Mouse (Mus musculus) left cerebral cortex, postnatal 4 days (tissue): ENCODE results near the gene Zdhhc4. TPM values are rescaled to one million over a fixed set of nuclear protein-coding genes. Genes with fewer than 3 reads are reported as not detected.

Experiments
- DNase-seq: peaks from one replicate; pipeline ENCODE4 v3.0.0-alpha.2; 2022
- intact Hi-C: fragments of 180-260 bp; cut with DNase I; formaldehyde crosslinking; loops from one replicate; pipeline ENCODE4 v1.15.1; 2025
- total RNA-seq, 2 experiments: library from RNA; stranded (reverse); gene quantifications; 2 replicates each; pipeline ENCODE4 v1.2.3; 2021

Gene Zdhhc4
- total RNA-seq = 10 to 100 TPM; 37.9 to 44.8 TPM

DNA sequence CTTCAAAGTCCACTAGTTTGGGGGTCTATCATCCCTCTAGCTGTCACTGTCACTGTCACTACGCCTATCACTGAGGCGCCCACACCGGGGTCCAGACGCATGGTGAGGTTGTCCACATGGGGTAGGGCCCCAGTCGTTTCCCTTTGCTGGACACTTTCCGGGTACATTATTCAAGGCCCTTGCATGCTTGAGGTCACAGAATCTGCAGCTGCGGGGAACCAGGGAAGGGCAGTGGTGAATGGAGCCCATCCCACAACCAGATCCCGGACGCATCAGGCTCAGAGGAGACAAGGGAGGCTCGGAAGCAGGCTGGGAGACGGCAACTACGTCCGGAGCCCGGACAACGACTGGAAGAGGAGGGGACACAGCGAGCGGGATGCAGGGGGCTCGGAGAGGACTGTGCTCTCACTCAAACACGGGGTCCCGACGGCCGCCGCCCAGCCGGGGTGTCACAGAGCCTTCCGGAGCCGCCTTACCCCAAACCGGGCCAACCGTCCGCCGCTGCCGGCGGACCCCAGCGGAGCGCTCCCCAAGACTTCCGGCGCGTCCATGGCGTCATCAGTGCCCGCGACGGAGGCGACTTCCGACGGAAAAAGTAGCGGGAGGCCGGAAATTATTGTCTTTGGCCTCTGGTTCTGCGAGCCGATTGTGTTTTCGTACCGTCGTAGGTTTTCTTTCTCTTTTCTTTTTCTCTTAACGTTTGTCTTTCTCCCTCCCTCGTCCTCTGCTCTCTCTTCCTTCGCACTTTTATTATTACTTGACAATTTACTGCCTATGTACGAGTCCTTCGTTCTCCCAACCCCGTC, at the start of gene Zdhhc4:
Zdhhc4 (minus strand) TSS at position 567 of the 806 bp plus-strand sequence.
- intact Hi-C loops = no loop called here
- DNase-seq = peak; percentile 92

DNA sequence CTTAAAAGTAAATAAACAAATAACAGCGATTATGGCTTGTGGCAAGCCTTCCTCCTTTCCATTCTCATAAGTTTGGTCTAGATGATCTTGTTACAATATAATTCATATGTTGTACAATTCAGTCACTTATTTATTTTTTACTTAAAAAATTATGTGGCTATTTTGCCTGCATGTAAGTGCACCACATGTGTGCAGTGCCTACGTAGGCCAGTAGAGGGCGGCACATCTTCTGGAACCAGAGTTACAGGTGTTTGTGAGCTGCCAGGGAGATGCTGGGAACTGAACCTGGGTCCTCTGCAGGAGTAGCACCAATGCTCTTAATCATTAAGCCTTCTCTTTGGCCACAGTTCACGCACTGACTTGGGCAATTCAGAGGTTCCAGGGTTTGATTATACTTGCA, 47.1 kb upstream of the Zdhhc4 start:
- DNase-seq = no peak
- intact Hi-C loops = no loop called here

DNA sequence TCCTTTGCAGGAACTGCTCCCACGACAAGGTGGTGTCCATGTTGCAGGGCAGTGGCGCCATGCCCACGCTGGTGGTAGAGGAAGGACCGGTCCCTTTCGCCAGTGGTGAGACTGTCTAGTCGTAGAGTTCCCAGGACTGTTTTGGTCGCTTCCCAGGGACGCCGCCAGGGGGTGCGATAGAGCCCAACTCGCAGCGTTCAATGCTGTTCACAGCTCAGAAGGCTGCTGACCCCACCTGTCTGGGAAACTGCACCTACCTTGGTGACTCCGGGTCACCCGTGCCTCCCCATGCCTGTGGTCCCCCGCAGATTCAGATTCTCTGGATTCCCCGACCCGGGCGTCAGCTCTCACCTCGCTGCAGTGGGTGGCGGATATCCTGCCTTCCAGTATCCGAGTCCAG, 46.2 kb upstream of the Zdhhc4 start:
- DNase-seq = peak; percentile 74
- intact Hi-C loops = no loop called here

DNA sequence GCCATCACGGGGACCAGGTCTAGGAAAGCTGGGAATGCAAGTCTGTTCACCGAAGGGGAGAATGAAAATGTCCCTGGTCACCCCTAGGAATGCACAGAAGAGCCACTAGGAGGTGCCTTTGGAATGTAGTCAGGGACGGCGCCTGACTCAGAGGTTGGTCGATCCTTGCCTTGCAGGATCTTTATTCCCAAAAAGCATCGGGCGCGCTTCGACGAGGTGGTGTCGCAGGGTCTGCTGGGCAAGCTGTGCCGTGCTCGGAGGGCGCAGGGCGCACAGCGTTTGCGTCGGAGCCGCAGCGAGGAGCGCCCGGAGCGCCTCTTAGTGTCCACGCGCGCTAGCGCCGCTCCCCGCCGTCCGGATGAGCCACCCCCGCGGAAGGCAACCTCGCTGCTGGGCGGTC, 43.8 kb upstream of the Zdhhc4 start:
- DNase-seq = no peak
- intact Hi-C loops = no loop called here

DNA sequence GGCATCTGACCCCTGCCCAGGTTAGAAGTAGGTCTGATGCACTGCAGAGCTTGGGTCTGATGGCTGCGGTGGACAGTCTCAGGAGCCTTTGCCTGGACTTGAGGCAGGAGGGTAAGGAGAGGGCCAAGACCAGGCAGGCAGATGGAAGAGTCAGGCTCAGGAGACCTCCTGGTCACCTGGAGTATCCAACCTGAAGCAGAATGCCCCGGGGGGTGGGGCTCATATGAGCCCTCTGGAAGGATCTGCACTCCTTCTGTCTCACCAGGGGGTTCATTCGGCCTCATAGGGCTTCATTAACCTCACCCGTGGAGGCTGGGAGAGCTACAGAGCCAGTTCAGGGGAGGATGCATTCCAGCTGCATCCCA, 42.1 kb upstream of the Zdhhc4 start:
- DNase-seq = no peak
- intact Hi-C loops = no loop called here

DNA sequence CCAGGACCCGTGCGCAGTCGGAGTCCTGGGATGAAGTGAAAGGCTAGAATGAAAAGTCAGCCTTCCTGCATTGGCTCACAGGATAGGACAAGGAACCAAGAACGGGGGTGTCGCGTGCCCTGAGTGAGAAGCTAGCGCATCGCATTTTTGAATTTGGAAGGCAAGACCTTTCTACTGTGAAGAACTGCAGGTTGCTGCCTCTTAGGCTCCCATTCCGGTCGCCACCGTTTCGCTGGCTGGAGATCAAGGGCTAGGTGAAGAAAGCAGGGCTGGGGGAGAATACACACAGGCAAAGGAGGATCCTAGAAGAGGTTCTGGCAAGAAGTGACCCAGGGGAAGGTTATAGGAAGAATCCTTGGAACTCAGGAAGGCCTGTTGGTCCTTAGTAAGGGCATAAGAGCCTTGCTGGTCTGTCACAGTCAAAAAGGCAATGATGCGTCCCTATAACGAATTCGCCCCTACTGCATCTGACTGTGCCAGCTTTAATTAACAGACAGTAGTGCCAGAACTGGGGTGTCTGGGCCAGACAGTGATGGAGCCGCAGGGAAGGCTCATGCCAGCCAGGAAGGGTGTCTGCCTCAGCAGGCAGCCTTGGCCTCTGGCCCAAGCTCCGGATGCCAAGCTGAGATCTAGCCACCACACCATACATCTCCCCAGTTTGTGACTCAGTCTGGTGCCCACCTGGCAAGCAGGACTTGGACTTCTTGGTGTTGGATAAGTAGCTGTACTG, 41.5 kb upstream of the Zdhhc4 start:
- intact Hi-C loops = no loop called here

DNA sequence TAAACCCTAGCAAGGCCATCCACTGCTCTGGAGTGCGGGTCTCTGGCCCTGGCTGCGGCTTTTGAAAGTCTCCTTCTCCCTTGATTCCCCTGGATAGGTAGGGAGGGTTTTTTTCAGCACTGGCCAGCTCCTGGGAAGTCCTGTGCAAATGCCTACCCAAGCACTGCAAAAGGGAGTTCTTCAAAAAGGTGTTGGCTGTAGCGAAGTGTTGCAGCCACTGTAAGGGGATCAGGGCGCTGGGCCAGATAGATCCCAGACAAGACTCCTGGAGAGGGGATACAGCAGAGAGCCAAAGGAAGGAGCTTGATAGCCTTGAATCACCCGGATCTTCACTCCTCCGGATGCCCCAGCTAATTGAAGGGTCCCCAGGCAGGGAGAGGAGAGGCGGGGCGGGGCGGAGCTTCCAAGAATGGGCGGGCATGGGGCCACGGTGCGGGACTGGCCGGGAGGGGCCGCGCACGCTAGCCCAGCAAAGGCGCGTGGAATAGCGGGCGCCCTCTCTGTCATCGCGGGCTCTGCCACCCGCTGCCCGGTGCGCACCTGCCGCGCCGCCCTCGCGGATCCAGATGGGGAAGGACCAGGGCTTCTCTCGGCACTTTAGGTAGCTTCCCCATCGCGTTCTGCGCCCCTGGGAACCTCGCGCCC, 40.7 kb upstream of the Zdhhc4 start:
- DNase-seq = peak; percentile 70
- intact Hi-C loops = no loop called here

More for the DNA sequence above, 41.5 kb upstream of the Zdhhc4 start:
- DNase-seq = peak; percentile 84

DNA sequence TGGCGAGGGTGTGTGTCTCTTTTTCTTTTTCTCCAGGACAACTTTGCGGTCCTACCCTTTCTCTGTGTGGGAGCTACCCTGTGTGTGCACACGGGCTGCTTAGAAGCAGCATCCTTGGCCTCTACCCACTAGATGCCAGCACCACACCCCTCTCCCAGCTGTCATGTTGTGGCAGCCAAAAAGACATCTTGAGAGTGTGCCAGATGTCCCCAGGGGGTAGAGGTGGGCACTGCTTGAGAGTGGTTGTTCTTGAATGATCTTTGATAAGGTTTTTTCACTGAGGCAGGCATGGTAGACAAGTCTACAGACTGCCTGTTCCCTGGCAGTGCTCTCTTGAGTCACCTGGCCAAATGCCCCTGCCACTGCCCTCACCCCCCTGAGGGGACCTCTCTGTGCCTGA, 38.9 kb upstream of the Zdhhc4 start:
- intact Hi-C loops = no loop called here
- DNase-seq = peak; percentile 89

DNA sequence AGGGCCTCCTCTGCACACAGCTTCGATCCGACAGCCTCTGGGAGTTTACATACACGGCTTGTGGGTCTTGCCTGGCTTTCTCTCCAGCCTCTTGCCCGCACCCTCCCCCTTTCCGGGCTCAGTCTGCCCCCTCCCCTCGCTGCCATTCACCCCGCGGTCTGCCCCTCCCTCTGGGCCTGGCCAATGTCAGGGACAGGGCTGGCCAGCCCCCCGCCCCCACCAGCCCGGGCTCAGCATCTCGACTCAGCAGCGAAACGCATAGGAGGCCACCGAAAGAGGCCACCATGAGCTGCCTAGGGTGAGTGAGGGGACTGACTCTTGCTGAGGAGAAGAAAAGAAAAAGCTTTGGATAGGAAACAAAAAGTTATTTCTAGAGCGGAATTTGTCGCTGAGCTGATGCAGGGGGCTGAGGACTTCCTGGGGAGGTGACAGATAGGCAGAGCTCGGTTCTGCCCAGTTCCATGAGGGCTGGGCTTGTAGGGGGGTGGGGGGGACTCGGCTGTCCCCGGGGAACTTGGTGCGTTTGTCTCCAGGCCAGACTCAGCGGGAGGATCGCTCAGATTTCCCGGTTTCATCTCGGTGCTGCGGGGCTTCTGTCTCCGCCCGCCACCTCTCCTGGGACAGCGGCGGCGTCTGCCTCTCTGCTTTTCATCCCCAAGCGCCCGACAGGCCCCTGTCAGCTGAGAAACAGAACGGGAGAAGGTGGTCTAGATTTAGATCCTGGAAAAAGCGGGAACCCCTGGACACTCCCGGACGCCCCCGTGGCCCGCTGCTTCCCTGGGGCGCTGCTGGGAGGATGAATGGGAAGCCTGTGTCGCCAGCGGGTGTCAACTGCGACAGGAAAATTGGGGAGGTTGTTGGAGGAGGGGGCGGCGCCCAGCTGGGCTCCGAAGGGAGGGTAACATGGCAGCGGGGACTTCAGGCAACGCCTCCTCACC, 34.9 kb upstream of the Zdhhc4 start:
- peak; percentile 90 for DNase-seq
- intact Hi-C loops = no loop called here

DNA sequence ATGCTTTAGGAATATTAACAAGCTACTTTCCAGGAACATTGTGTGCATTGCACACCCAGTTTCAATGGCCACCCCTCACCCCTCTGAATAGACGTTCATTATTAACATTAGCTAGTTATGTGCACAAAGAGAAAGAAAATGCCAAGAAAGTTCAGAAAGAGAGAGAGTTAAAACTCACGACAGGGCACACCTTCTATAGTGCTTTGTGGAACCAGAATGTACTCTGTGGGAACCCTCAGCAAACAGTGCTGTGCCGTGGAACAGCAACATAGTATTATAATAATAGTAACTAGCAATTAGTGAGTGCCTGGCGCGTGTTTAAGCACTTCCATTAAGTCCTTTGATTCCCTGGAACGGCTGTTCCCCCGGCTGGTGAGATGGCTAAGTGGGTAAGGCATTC, 32.4 kb upstream of the Zdhhc4 start:
- intact Hi-C loops = no loop called here
- no peak for DNase-seq

DNA sequence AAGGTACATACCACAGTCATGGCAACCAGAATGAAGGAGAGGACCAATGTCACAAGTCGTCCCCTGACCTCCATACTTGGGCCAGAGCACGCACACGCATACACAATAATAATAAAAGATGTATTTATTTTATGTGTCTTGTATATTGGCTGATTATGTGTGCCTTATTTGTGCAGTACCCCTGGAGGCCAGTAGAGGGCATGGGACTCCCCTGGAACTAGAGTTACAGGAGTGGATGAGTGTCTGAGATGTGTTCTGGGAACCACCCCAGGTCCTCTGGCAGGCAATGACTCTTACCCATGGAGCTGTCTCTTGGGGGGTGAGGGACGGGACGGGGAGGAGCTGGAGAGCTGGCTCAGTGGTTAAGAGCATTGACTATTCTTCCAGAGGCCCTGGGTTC, 30.9 kb upstream of the Zdhhc4 start:
- DNase-seq = peak; percentile 45
- intact Hi-C loops = no loop called here

DNA sequence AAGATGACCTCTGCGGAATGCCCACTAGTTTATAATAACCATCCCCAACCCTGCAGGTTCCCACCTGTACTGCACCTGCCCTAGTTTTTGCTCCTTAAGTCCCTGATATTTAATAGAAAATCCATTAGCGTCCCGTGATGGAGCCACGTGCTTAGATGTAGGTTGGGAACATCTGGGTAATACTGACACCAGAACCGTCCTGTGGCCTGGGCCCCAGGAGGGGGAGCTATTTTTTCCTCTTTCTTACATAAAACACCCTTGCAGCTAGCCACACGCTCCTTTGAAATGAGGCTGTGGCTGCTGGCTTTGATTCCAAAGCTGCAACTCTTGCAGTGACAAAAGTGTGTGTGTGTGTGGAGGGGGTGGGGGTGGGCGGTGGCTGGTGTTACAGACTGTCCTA, 30.2 kb upstream of the Zdhhc4 start:
- intact Hi-C loops = no loop called here
- no peak for DNase-seq

DNA sequence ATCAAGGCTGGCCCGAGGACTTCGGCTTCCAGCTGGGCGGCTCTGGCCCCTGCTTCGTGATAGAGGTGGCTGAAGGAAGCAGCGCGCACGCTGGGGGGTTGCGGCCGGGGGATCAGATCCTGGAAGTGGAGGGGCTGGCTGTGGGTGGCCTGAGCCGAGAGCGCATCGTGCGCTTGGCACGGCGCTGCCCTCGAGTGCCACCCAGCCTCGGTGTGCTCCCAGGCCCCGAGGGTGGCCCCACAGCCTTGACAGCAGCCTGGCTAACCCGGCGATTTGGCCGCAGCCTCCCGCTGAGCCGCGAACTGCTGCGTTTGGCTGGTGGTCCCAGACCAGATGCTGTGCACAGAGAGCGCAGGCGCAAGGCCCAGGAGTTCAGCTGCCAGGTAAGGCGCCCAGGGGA, 28.5 kb upstream of the Zdhhc4 start:
- peak; percentile 74 for DNase-seq
- intact Hi-C loops = no loop called here

DNA sequence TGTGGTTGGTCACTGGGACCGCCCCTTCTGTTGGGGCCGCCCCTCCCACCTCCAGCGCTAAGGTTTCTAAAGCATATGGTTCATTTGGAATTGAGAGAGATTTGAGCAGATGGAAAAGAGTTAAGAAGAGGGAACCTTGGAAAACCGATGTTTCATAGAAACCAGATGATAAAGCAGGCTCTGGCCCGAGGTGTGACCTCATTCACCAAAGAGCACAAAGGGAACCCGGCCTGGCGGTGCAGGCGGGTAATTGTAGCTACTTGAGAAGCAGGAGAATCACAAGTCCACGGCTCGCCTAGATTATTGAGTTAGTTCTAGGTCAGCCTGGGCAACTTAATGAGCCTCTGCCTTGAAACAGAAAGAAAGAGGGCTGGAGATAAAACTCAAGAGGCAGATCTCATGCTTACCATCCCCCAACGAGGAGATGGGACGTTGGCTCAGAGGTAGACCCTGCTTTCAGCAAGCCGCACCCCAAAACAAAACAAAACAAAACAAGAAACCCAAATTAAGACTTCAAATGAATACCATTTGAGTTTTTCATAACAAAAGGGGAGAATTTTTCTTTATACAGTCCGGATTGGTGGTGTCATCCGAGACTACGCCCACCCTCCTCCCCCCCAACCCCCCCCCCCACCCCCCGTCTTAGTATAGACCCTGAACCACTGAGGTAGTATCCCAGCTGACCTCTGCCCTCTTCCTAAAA, 27.8 kb upstream of the Zdhhc4 start, which contains the start of gene Grid2ip:
Grid2ip (plus strand) TSS at position 653 of the 703 bp plus-strand sequence.
- intact Hi-C loops = no loop called here
- no peak for DNase-seq

DNA sequence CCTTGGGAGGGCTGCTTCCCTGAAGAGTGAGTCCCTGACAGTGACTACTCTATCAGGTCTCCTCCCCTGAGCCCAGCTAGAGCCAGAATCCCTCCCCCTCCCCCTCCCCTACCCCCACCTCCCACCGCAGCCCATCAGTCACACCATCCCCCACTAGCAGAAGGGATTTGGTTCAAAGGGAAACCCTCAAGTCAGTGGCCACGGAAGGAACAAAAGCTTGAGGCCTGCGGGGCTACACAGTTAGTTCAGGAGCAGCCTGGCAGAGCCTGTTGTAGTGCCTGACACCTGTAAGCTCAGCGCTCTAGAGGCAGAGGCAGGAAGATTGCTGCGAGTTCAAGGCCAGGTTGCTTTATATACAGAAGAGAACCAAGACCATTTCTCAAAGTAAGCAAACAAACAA, 27.0 kb upstream of the Zdhhc4 start:
- no peak for DNase-seq
- intact Hi-C loops = no loop called here

DNA sequence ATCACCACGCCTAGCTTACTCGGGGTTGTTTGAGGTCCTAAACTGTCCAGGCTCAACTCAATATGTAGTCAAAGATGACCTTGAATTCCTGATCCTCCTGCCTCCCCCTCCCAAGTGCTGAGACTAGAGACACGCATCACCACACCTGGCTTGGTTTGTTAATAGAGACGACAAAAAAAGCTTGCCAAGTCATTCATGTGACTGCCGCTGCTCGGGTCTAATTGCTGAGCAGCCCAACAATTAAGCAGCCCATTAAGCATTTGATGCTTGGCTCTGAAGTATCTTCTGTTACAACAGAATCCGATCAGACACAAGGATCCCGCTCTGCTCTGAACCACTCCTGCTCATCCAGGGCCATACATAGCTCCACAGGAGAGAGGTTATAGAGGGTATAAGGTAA, 17.3 kb upstream of the Zdhhc4 start:
- intact Hi-C loops = no loop called here
- no peak for DNase-seq

DNA sequence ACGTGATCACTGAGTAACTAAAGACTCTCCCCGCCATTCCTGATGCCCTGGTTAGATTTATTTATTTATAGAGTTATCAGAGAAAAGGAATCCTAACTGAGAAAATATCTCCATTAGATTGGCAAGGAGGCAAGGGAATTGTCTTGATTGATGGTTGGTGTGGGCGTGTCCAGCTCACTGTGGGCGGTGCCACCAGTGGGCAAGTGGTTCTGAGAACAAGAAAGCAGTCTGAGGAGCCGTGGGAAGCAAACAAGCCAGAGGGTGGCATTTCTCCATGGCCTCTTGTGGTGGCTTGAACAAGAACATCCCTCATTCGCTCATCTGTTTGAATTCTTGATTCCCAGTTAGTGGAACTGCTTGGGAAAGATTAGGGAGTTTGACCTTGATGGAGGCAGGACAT, 10.5 kb upstream of the Zdhhc4 start:
- intact Hi-C loops = no loop called here

DNA sequence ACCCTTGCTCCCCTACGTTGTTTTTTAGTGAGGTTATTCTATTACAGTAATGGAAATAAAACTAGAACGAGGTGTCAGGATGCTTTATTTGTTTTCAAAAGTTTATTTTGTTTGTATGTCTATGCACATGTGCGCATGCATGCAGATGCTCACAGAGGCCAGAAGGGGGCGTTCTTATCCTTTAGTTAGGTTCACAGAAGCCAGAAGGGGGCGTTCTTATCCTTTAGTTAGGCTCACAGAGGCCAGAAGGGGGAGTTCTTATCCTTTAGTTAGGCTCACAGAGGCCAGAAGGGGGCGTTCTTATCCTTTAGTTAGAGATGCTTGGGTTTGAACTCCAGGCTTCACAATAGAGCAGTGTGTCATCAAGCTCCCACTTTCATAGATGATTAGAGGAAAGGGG, 7.5 kb upstream of the Zdhhc4 start:
- intact Hi-C loops = no loop called here
- peak; percentile 12 for DNase-seq

More for the DNA sequence above, 10.5 kb upstream of the Zdhhc4 start:
- no peak for DNase-seq

DNA sequence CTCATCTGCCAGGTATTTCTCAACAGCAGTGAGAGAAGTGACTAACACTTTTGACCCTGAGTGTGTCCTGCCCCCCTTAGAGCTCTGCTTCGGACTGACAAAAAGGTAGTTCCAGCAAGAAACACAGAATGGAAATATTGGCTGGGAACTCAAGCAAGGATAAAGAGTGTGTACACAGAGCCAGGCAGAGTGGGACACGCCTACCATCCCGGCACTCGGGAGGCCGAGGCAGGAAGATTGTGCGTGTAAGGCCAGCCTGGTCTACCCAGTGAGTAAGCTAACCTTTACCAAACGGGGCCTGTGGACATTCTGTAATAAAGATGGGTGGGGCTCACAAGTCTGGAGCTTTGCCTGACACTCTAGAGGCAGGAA, 6.0 kb upstream of the Zdhhc4 start:
- intact Hi-C loops = no loop called here

More for the DNA sequence above, 6.0 kb upstream of the Zdhhc4 start:
- DNase-seq = no peak
